Mouse (Mus musculus) gastrocnemius, postnatal 25 days (tissue): ENCODE measurements around the gene Ptbp2. TPM values are rescaled to one million over a fixed set of nuclear protein-coding genes. Genes with fewer than 3 reads are reported as not detected.

Source experiments
- DNase-seq: peaks from one replicate; pipeline ENCODE4 v3.0.0; 2022
- microRNA-seq, 2 experiments: library from miRNA; unstranded; fragments of <30 nt; microRNA quantifications; one replicate each; pipeline ENCODE4 v1.2.0; 2021; ENCODE audit warnings: borderline replicate concordance in 2 of 2
- total RNA-seq, 2 experiments: library from RNA; stranded (reverse); gene quantifications; 1 replicate in 1 of 2; 2 replicates in 1 of 2; pipeline ENCODE4 v1.2.3; 2021

Ptbp2 gene
- total RNA-seq, 2 experiments from 2014 or later: 13.9 to 16.5 TPM

DNA sequence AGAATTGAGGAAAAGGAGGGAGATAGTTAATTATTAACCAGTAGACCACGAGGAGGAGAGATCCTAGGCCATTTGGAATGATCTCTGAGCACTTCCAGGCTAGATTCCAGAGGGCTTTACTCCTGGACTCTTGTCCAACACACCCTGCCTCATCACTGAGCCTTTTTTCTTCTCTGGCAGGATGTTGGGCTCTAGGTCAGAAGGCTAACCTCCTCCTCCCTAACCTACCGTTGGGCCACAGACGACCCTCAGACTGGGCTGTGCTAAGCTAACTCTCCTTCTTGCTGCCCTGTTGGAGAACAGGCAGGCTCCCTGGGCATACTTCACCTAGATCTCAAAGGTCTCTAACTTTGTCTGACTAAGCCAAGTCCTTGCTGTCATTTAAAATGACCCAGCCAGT, 82.8 kb downstream of the Ptbp2 start:
- DNase-seq: no peak

DNA sequence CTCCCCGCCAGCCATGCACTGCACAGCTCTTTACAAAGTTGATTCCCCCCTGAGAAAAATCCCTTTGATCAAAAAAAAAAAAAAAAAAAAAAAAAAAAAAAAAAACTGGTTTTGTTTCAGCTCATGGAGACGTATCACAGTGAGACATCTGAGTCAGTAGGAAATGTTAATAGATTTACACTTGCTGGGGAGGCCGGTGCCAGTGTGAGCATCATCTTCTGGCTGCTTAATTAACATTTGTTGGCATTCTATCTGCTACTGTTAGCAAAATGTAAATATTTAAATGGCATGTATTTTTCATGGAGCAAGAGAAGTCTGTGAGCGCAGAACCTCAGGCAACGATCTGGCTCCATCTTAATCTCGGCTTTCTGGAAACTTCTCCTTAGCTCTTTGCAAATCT, 99.5 kb downstream of the Ptbp2 start:
- DNase-seq: no peak

Small RNA genes within 50 kb of the gene (microRNA-seq; reads per million reads assigned to microRNA genes)
- gene Gm24744: 0 reads per million in 2 experiments
